Mouse (Mus musculus): ENCODE measurements at regions not wholly inside any gene's neighbourhood (a gene's known extent, or its start where the extent isn't known, plus 50 kb on each side); places are given as distances from the start of the nearest gene placed in this dataset.
A peak's percentile ranks its signal among the peaks of the same experiment; 100 is the strongest.
"Not testable (repeated sequence)": the region's sequence is repeated elsewhere in the genome, so short reads cannot be mapped to it uniquely, and the experiment has no call there.

GRCm38 (mm10) chr1:105463819-105464614, 107.5 kb upstream of the Rnf152 start:
- DNase-seq (ENCODE audit: low read depth), result no peak

- DNase-seq (ENCODE audit: low read depth), result no peak
These were observed 106.2 kb upstream of the Rnf152 start for GRCm38 (mm10) chr1:105462695-105463094.

GRCm38 (mm10) chr1:105455783-105456182, 99.3 kb upstream of the Rnf152 start:
- not testable (repeated sequence) for DNase-seq (ENCODE audit: low read depth)

- no peak for DNase-seq (ENCODE audit: low read depth)
These were observed 98.2 kb upstream of the Rnf152 start for GRCm38 (mm10) chr1:105454687-105455086.

GRCm38 (mm10) chr1:105446212-105446611, 89.7 kb upstream of the Rnf152 start:
- no peak for DNase-seq (ENCODE audit: low read depth)

GRCm38 (mm10) chr1:105443546-105443945, 87.0 kb upstream of the Rnf152 start:
- no peak for DNase-seq (ENCODE audit: low read depth)

GRCm38 (mm10) chr1:105440296-105440695, 83.8 kb upstream of the Rnf152 start:
- no peak for DNase-seq (ENCODE audit: low read depth)

- DNase-seq (ENCODE audit: low read depth), result no peak
These were observed 78.3 kb upstream of the Rnf152 start for GRCm38 (mm10) chr1:105434631-105435403.

GRCm38 (mm10) chr1:105433949-105434348, 77.4 kb upstream of the Rnf152 start:
- DNase-seq (ENCODE audit: low read depth), result no peak

- DNase-seq (ENCODE audit: low read depth), result peak; percentile 14
These were observed 75.3 kb upstream of the Rnf152 start for GRCm38 (mm10) chr1:105431803-105432202.

GRCm38 (mm10) chr1:105430712-105431111, 74.2 kb upstream of the Rnf152 start:
- no peak for DNase-seq (ENCODE audit: low read depth)

- DNase-seq (ENCODE audit: low read depth), result no peak
These were observed 71.7 kb upstream of the Rnf152 start for GRCm38 (mm10) chr1:105428165-105428564.

GRCm38 (mm10) chr1:105426086-105426485, 69.6 kb upstream of the Rnf152 start:
- DNase-seq (ENCODE audit: low read depth), result no peak

GRCm38 (mm10) chr1:105423380-105423779, 66.9 kb upstream of the Rnf152 start:
- DNase-seq (ENCODE audit: low read depth), result no peak

- no peak for DNase-seq (ENCODE audit: low read depth)
These were observed 66.4 kb upstream of the Rnf152 start for GRCm38 (mm10) chr1:105422945-105423344.

- DNase-seq (ENCODE audit: low read depth), result peak; percentile 6
These were observed 64.0 kb upstream of the Rnf152 start for GRCm38 (mm10) chr1:105420374-105421046.
